Mouse (Mus musculus): ENCODE data around the gene Zbtb7b.

- TF ChIP-seq POLR2A (IDR thresholded peaks at IDR 0.05; ENCODE audit: borderline replicate concordance, extremely low read depth, insufficient read depth, insufficient read length, poor library complexity, severe bottlenecking) (no peak), CTCF (IDR thresholded peaks at IDR 0.05; ENCODE audit: borderline replicate concordance, extremely low read depth, insufficient read depth, insufficient read length) (no peak)
Observed at GRCm38 (mm10) chr3:89424416-89425140, 30.0 kb upstream of the Zbtb7b start.

Measured in brain, embryonic 14.5 days (tissue).